8 mouse cellular contexts compared by ENCODE assay signal in genomic region chr3:22076561-22076935, GRCm38 (mm10). TPM values are rescaled to one million over a fixed set of nuclear protein-coding genes. Genes with fewer than 3 reads are reported as not detected.
DNase-seq lines count a peak whose midpoint lies in the region; ATAC-seq lines count a peak whose summit lies in the region.

Gene Tbl1xr1 (plus strand): TSS chr3:22076652.

- WGBS in hindbrain, embryonic 13.5 days = 0% methylated on average over 14 of the region's 46 CpGs

- peak within 1 kb of the TSS; percentile 67 for H3K4me2 ChIP-seq in hindbrain, embryonic 13.5 days

- peak; percentile 94 for DNase-seq in Muller cell, postnatal 12 days (ENCODE audit: inconsistent ontology term)
- DNase-seq in cerebellum, postnatal 10 days = peak; percentile 97 to 98
- DNase-seq in frontal cortex, postnatal 25 days (ENCODE audit: low spot score in 2 of 2) = peak; percentile 83 to 85
- DNase-seq in layer of hippocampus, postnatal 25 days (ENCODE audit: extremely low spot score in 1 of 2, low spot score in 1 of 2) = peak; percentile 86 to 88
- DNase-seq in lung, postnatal 36 days = peak; percentile 96
- DNase-seq in retina, postnatal 7 days (ENCODE audit: low read depth, low spot score) = peak; percentile 84
- DNase-seq in urinary bladder, adult 2 months (ENCODE audit: low spot score) = peak; percentile 95

- peak within 1 kb of the TSS; percentile 91 for H3K9ac ChIP-seq in hindbrain, embryonic 13.5 days

- no peaks in the 10 kb centered on the region for H3K9me3 ChIP-seq in hindbrain, embryonic 13.5 days

- H3K27me3 ChIP-seq in hindbrain, embryonic 13.5 days = no peaks in the 10 kb centered on the region

- H3K36me3 ChIP-seq in hindbrain, embryonic 13.5 days = no peaks in the 10 kb centered on the region; the same call in 1 of the 2 replicates

- H3K27ac ChIP-seq in hindbrain, embryonic 13.5 days = peak within 1 kb of the TSS; percentile 99

- peaks cover 49% of the 10 kb centered on the region for H3K4me1 ChIP-seq in hindbrain, embryonic 13.5 days (replicated peaks)

- peak within 1 kb of the TSS; percentile 88 for H3K4me3 ChIP-seq in hindbrain, embryonic 13.5 days

- peak; percentile 92 for ATAC-seq in hindbrain, embryonic 13.5 days (ENCODE audit: low FRiP score)

RNA-seq across cellular contexts. Expression of gene Tbl1xr1, which starts in this region (rescaled TPM):
- 17.4 and 18.8 TPM in 2 replicates for polyA plus RNA-seq in hindbrain, embryonic 13.5 days (2015; fragmentation: Nextera tagmentation; extraction: Ambion mirVana)
- total RNA-seq in layer of hippocampus, postnatal 25 days (2021) = 100 to 1,000 TPM; 135 to 151 TPM
- polyA plus RNA-seq in urinary bladder, adult 2 months (2012; rRNA removed) = 24.9 and 34.9 TPM in 2 replicates

Comparison
In these comparisons a context has a peak if more than half of its experiments do, and no peak if none do; other contexts are left out.
1. Peak in every context shown above with its lines: DNase-seq, ATAC-seq, H3K4me3 ChIP-seq and H3K27ac ChIP-seq.